Comparison of ENCODE assay signal across 10 mouse cellular contexts in the genomic region with DNA sequence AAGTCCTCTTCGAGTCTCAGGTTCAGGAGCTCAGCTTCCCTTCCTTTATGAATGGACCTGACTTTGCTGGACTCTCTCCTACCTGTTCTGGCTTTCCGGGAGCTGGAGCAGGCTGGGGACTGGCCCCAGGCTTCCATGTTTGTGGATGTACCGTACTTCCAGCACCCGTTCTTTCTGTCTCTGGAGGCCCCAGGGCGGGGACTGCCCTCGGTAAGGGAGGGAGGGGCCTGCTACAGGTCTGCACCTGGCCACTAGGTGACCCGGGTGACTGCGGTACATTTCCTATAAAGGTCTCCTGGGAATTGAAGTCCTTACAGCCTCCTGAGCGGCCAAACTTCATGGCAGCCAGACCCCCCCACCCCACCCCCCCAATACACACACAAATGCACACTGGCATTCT. TPM values are rescaled to one million over a fixed set of nuclear protein-coding genes. Genes with fewer than 3 reads are reported as not detected.
DNase-seq lines count a peak whose midpoint lies in the region; ATAC-seq and TF ChIP-seq lines count a peak whose summit lies in the region.
"Had no signal": no experiment of that assay in that cellular context is flagged by ENCODE, and none has a peak within 500 bp of the region (broad histone marks: within the 10 kb centered on the region; RNA-seq: fewer than 3 reads in every experiment).

TSS of gene Tmc4 (minus strand) at position 212 of the 400 bp plus-strand sequence.

- TF ChIP-seq CTCF in bone marrow, adult 2 months (IDR thresholded peaks at IDR 0.05; ENCODE audit: control insufficient read depth, insufficient read depth, low read length) = no peak

- no peak within 1 kb of the TSS for H3K4me3 ChIP-seq in bone marrow, adult 2 months (replicated peaks; ENCODE audit: control insufficient read depth, low read depth, low read length)
- peak within 1 kb of the TSS; percentile 28 for H3K4me3 ChIP-seq in kidney, embryonic 15.5 days (replicated peaks)
- no peak within 1 kb of the TSS for H3K4me3 ChIP-seq in hindbrain, embryonic 11.5 days (ENCODE audit: low read depth, low read length)
- H3K4me3 ChIP-seq: midbrain, embryonic 10.5 days had no signal

- TF ChIP-seq POLR2A in bone marrow, adult 2 months (IDR thresholded peaks at IDR 0.05; ENCODE audit: borderline replicate concordance, control insufficient read depth, low read depth, low read length) = no peak

- DNase-seq in R1 (ENCODE audit: low read depth, low spot score) = peak; percentile 30
- DNase-seq in lung, postnatal 25 days (ENCODE audit: low spot score) = peak; percentile 68
- DNase-seq in T-cell, adult 2 months (ENCODE audit: low spot score) = no peak
- no peak for DNase-seq in gastrocnemius, postnatal 4 days (ENCODE audit: low spot score in 2 of 2)
- DNase-seq in hindbrain, embryonic 11.5 days (ENCODE audit: low spot score) = no peak
- DNase-seq: cerebellum, adult 11-12 months; heart, postnatal 14 days had no signal

- H3K27ac ChIP-seq in bone marrow, adult 2 months (ENCODE audit: control insufficient read depth, insufficient read depth, low read depth, low read length, poor library complexity) = no peak within 1 kb of the TSS
- no peak within 1 kb of the TSS for H3K27ac ChIP-seq in kidney, embryonic 15.5 days
- no peak within 1 kb of the TSS for H3K27ac ChIP-seq in hindbrain, embryonic 11.5 days (ENCODE audit: low read depth, low read length)
- H3K27ac ChIP-seq: midbrain, embryonic 10.5 days had no signal

- no peaks in the 10 kb centered on the region; the same call in 1 of the 2 replicates for H3K4me1 ChIP-seq in bone marrow, adult 2 months (ENCODE audit: control insufficient read depth, insufficient read depth, low read length)
- H3K4me1 ChIP-seq in kidney, embryonic 15.5 days = no peaks in the 10 kb centered on the region
- H3K4me1 ChIP-seq in hindbrain, embryonic 11.5 days (replicated peaks; ENCODE audit: control insufficient read depth, insufficient read depth, low read length) = no peaks in the 10 kb centered on the region

- peak within 1 kb of the TSS; percentile 11; the same call in 1 of the 2 replicates for H3K9ac ChIP-seq in kidney, embryonic 15.5 days
- no peak within 1 kb of the TSS for H3K9ac ChIP-seq in hindbrain, embryonic 11.5 days (ENCODE audit: low read depth, low read length)

- ATAC-seq in kidney, embryonic 15.5 days (replicated peaks; ENCODE audit: low FRiP score) = peak; percentile 57; the same call in 1 of the 2 replicates
- no peak for ATAC-seq in hindbrain, embryonic 11.5 days (ENCODE audit: low FRiP score)

- H3K36me3 ChIP-seq in kidney, embryonic 15.5 days = peaks cover 36% of the 10 kb centered on the region
- 0 out of 2 replicates have a peak, but pooled peaks cover 3% of the 10 kb centered on the region for H3K36me3 ChIP-seq in hindbrain, embryonic 11.5 days (ENCODE audit: control insufficient read depth, insufficient read depth, low read length)

- H3K4me2 ChIP-seq in kidney, embryonic 15.5 days = peak within 1 kb of the TSS; percentile 41
- H3K4me2 ChIP-seq in hindbrain, embryonic 11.5 days (replicated peaks; ENCODE audit: low read depth, low read length) = no peak within 1 kb of the TSS

- no peaks in the 10 kb centered on the region for H3K27me3 ChIP-seq in kidney, embryonic 15.5 days
- H3K27me3 ChIP-seq in hindbrain, embryonic 11.5 days (ENCODE audit: control insufficient read depth, insufficient read depth, low read length) = no peaks in the 10 kb centered on the region

- H3K9me3 ChIP-seq in kidney, embryonic 15.5 days (replicated peaks) = no peaks in the 10 kb centered on the region
- no peaks in the 10 kb centered on the region for H3K9me3 ChIP-seq in hindbrain, embryonic 11.5 days (ENCODE audit: control insufficient read depth, low read length)
- H3K9me3 ChIP-seq: midbrain, embryonic 10.5 days had no signal

- 80% methylated on average over 9 of the region's 9 CpGs for WGBS in bone marrow, adult 2 months
- 47% methylated on average over 9 of the region's 9 CpGs for WGBS in kidney, embryonic 15.5 days
- 46% methylated on average over 9 of the region's 9 CpGs for WGBS in hindbrain, embryonic 11.5 days

RNA-seq across cellular contexts. Expression of gene Tmc4, which starts in this region (rescaled TPM):
- 16.0 and 39.8 TPM in 2 replicates for polyA plus RNA-seq in bone marrow, adult 2 months (2011; ENCODE audit: insufficient read depth, insufficient read length, low replicate concordance, missing spikeins)
- 20.4 and 23.9 TPM in 2 replicates for polyA plus RNA-seq in kidney, embryonic 15.5 days (2015; fragmentation: Nextera tagmentation; extraction: Ambion mirVana)
- 1 to 10 TPM; 2.0 to 3.5 TPM for total RNA-seq in gastrocnemius, postnatal 4 days (2021)
- 3.0 and 4.4 TPM in 2 replicates for polyA plus RNA-seq in hindbrain, embryonic 11.5 days (2014; fragmentation: Nextera tagmentation; extraction: Ambion mirVana)

Comparison
In these comparisons a context has a peak if more than half of its experiments do, and no peak if none do; other contexts are left out.
1. DNase-seq: peak in R1 (single experiment) and lung, postnatal 25 days (single experiment); none in T-cell, adult 2 months (single experiment), gastrocnemius, postnatal 4 days (0 of 2) and hindbrain, embryonic 11.5 days (single experiment).